Mouse (Mus musculus) bone marrow macrophage, adult 2 months (primary cell): ENCODE measurements at regions not wholly inside any gene's neighbourhood (a gene's known extent, or its start where the extent isn't known, plus 50 kb on each side); places are given as distances from the start of the nearest gene placed in this dataset.

Source experiments
- CTCF ChIP-seq: IDR thresholded peaks from 2 replicates; pipeline ENCODE4 v1.5.1; 2012; ENCODE audit warnings: low read depth, mild to moderate bottlenecking, low read length, moderate library complexity
- POLR2A ChIP-seq: IDR thresholded peaks from 2 replicates; pipeline ENCODE4 v1.6.1; 2012; ENCODE audit warnings: mild to moderate bottlenecking, low read depth, low read length, borderline replicate concordance

DNA sequence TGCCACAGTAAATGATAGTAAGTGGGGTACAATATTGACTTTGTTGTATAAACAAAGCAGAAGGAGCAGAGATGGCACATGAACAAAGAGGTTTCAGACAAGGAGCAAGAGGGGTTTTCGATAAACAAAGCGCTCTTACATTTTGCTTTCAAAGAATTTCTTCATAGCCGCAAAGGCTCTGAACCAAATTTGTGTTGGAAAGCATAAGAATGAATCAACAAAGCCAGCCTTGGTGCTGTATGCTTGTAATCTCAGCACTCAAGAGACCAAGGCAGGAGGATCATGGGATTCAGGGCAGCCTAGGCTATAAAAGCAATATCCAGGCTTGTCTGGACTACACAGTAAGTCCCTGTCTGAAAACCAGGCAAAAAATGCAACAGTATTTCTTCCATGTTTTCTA is 62.0 kb upstream of the Clint1 start:
- no peak for TF ChIP-seq CTCF
- TF ChIP-seq POLR2A, result no peak
